Mouse (Mus musculus) cerebellum, postnatal 36 days (tissue): ENCODE measurements at regions not wholly inside any gene's neighbourhood (a gene's known extent, or its start where the extent isn't known, plus 50 kb on each side); places are given as distances from the start of the nearest gene placed in this dataset.

Experiments used
- DNase-seq, 2 experiments: peaks; one replicate each; pipeline ENCODE4 v3.0.0; 2021 to 2022; ENCODE audit warnings: mixed read lengths in 2 of 2

- no peak for DNase-seq
These were observed 55.7 kb downstream of the Plk2 start for GRCm38 (mm10) chr13:110450526-110450925.

DNA sequence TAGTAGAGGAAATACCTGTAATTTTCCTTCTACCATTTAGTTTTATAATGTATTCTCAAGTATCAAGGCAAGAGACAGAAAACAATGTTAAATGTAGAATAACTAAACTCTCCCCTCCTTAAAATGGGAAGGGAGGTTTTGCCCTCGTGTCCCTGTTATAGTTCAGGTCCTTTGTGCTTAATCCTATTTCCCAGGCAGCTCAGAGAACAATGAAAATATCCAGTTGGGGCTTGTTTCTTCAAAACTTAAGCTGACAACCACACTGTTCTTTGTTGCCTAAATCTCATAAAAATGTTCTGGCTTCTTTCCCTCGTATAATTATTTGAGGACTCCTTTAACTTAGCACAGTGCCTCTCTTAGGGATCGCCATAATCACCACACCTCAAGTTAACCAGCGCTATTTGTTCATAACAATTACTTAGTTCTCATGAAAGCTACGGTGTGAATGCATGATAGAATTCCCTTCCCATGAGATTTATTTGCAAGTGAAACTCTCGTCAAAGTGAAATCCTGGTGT lies 57.2 kb downstream of the Plk2 start:
- no peak for DNase-seq

GRCm38 (mm10) chr13:110455085-110455484 lies 60.2 kb downstream of the Plk2 start:
- no peak for DNase-seq

DNA sequence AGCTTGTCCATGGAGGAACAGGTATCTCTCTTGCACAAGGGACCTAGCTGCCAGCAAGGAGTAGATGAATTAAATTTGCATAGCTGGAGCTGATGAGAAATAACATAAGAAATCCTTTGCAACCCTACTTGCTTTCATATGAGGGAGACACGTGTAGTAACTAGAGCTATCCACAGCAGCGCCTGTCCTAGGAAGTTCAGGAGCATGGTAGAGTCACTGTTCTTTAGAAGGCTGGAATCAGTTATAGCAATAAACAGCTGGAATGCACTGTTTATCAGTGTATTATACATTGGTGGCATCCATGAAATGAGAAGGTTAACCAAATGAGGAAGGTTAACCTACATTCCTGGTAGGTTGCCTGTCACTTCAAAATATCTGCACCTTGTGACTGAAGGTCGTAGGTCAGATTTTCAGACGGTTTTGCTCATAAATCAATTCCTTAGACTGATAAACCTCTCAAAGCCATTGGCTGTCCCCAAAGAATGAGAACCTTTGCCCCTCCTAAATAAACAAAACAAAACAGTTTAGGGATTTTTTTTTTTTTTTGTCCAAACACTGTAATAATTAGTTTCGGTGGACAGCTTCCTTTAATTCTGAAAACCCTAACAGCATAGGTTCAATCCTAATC lies 60.8 kb downstream of the Plk2 start:
- DNase-seq: no peak

DNA sequence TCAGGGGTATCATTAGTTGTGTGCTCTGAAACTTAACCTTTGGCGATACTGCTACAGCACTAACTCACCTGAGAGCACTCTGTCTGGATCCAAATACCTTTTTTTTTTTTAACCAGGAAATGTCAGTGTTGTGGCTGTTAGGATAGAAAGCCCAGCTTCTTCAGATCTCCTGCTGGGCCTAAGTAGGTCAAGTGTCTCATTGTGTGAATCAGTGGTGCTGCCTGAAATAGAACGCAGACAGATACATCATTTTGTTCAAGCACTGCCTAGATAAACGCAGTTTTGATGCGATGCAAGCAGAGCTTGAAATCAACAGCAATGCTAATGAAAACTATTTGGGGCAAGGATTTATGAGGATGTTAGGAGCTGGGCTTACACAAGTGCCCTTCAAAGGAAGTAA lies 63.9 kb downstream of the Plk2 start:
- peak in 1 of 2 experiments; percentile 34 for DNase-seq

GRCm38 (mm10) chr13:110461581-110461980 lies 66.7 kb downstream of the Plk2 start:
- no peak for DNase-seq

GRCm38 (mm10) chr13:110471526-110471925 lies 76.7 kb downstream of the Plk2 start:
- DNase-seq: no peak

DNA sequence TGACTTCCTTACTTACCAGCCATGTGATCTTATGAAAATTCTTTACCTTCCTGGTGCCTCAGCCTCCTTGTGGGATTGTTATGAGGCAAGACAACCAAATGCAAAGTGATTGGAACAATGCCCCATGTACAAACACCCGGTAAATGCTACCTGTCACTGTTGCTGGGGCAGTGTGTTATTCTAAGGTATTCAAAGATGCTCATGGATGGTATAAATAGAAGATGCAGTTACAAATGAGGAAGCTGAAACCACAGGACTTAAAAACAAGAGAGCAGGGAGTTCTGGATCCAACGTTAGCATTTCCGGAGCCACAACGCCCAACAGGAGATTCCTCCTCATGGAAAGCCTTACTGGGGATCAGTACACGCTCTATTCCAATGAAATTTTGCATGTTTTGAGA lies 82.9 kb downstream of the Plk2 start:
- no peak for DNase-seq

DNA sequence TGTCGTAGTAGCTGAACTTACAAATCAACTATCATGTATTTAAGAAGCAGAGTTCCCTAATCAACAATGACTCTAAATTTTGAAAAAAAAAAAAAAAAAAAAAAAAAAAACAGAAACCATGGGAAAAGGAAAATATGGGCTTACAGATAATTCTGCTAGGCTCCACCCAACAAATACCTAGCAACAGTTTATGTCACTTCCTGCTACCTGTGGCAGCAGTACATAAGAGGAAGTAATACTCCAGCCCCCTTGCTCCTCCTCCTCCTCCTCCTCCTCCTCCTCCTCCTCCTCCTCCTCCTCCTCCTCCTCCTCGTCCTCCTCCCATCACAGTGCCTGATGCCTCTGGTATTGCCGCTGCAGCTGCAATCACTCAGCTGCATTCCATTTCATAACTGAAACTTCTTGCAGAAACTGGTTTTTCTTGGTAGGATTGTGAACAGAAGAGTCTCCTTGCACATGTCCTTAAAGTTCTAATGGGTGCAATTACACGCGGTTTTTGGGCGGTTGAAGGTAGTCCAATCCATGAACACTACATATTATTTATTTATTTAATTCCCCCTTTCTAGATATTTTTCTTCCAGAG lies 89.6 kb downstream of the Plk2 start:
- no peak for DNase-seq

DNA sequence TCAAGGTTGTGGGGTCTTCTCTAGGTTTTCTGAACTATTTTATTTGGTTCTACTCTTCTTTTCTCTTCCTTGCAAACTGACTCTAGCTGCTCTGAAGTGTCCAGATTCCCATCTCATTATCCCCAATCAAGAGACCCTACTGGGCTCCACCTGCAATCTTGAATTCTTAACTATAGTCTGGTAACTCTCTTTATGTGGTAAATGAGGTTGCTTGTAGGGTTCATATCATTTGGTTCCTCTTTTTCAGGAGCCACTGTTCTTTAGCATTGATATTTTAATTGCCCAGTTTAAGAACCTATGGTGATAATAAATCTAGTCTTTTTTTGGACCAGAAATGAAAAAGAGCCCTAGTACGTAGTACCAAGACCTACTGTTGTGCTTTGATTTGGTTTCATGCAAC lies 90.7 kb downstream of the Plk2 start:
- no peak for DNase-seq

DNA sequence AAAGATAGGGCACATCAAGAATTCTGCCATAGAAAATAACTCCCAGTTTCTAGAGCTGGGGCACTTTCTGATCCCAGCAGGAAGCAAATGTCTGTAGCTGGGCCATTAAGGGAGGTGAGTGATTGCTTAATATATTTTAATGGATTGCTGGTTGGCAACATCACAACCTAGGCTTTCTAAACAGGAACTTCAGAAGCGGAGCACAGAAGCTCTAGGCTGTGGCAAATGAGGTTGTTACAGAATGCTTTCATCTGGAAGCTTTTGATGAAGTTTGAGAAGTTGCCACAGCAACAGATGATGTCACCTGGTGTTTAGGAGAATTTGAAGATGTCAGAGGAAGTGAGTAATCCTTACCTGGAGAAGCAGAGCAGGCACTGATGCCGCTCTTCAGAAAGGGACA lies 95.3 kb downstream of the Plk2 start:
- DNase-seq: no peak

DNA sequence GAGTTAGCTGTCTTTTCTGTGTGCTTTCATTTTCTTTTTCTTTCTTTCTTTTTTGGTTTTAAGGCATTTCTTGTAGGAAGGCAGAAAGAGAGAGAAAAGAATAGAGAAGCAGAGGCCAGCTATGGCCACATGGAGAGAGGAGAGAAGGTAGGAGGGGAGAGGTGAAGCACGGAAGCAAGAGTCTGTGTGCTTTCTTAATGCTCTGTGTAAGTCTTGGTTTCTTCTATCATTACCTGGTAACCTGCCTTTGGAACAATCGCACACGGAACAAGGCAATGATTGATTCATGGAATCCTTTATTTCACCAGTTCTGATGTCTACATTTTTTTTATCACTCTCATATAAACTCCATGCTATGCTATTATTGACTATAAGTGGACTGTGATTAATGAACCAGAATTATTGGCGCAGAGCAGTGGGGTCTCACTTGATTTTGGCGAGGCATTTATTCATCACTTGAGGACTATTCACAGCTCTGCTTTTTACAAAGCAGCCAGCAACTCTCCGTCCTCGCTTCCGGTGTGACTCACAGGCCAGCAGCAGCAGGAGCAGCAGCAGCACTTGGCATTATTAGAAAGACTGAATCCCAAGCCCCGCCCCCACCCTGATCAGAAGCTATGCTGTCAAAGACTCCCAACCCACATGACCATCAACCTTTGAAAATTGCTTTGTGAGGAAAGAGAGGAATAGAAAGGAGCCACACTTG lies 97.6 kb downstream of the Plk2 start:
- no peak for DNase-seq

DNA sequence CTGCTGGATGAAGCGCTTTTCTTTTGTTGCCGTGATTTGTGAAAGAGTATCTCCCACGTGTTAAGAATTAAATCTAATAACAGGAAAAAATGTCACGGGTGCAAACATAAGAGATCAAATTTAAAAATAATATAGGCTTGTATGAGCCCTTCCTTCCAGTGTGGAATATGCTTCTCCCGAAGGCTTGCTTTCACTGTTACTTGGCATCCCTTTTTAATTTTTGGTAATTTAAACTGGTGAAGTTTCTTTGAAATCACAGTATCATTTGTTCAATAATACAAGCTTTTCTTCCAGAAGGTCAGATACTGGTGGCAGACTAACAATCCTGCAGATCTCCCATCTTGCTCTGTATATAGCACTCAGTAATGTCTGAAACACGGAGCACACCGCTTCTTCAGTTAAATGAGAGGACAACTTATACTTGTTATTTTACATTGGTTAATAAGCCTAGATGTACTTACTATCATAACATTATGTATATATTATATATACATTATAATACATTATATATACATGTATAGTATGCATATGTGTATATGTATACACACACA lies 98.2 kb downstream of the Plk2 start:
- no peak for DNase-seq

DNA sequence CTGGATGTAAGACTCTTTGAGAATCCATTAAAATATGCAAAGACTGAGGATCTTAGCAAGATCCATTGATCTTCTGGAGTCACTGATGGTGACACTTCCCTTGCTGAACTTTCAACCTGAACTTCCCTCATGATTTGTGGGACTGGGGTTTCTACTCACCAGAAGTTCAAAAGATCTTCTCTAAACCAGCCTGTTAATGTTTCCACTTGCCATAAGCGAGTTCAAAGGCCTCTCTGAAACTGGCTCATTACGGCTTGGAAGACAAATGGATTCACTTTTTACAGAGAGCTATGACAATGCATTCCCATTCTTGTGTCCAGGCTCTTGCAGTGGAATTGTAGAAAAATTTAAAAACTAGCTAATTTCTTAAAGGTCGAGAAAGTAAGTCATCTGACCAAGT lies 102.6 kb downstream of the Plk2 start:
- no peak for DNase-seq

- no peak for DNase-seq
These were observed 113.0 kb downstream of the Plk2 start for GRCm38 (mm10) chr13:110507814-110508362.

GRCm38 (mm10) chr13:110517986-110518385 lies 123.1 kb downstream of the Plk2 start:
- DNase-seq: no peak

DNA sequence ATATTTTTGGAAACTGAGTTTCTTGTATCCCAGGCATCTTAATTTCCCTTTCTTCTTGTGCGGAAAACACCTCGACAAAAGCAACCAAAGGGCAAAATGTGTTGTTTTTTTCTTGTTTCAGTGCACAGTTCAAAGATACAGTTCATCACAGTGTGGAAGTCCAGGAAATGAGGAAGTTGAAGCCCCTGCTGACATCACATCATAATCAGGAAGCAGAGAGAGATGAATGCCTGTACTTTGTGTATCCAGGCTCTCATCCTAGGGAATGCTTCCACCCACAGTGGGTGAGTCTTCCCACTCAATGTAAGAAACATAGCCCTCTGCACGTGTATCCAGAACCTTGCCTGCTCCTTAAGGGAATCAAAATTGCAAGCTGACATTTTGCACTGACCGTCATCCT lies 128.1 kb downstream of the Plk2 start:
- DNase-seq: no peak

DNA sequence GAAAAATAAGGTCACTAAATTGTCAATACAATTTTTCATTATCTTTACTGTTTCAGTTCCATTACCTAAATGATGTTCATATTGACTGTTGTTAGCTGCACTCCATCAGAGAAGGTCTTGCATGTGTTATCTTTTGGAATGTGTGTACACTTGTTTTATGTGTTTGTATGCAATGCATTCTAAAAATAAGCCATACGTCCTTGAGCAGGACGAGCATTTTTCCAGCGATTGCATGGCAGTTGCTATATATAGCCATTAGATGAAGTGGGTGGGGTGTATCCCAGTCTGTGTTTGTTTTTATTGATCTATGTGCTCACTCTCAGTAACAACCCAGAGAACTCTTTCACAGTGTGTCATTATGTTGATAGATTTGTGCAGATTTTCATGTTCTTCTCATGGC lies 132.8 kb downstream of the Plk2 start:
- DNase-seq: no peak

- no peak for DNase-seq
These were observed 134.8 kb downstream of the Plk2 start for GRCm38 (mm10) chr13:110529624-110530023.

GRCm38 (mm10) chr13:110534320-110534764 lies 139.5 kb downstream of the Plk2 start:
- DNase-seq: no peak

DNA sequence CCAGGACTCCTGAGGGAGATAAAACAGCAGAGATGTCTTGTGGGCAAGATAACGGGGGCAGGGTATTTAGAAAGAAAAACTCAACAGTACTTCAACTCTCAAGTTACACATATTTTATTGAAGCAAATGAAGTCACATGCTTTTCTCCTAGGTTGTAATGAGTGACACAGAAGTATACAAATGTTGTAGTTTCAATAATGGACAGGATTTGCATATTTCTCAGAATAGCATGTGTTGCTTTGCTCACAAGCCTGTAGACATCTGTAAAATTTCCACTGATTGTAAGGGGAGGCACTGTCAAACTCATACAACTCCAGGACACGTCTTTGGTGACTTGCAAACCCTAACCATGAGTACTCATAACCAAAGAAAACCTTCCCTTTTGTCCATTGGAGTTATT lies 140.9 kb downstream of the Plk2 start:
- DNase-seq: no peak

- DNase-seq: no peak
These were observed 143.2 kb downstream of the Plk2 start for GRCm38 (mm10) chr13:110537960-110538463.

- DNase-seq: no peak
These were observed 145.9 kb downstream of the Plk2 start for GRCm38 (mm10) chr13:110540543-110541265.
